Mouse (Mus musculus) neural tube, embryonic 13.5 days (tissue): ENCODE measurements at regions not wholly inside any gene's neighbourhood (a gene's known extent, or its start where the extent isn't known, plus 50 kb on each side); places are given as distances from the start of the nearest gene placed in this dataset.

Source experiments
- ATAC-seq: fragments of 200-750 bp; cut with Nextera tagmentation; 2 replicates; pipeline ENCODE4 v1.8.0; 2017; ENCODE audit warnings: low read depth, mild to moderate bottlenecking, moderate TSS enrichment, moderate library complexity
- H3K27ac ChIP-seq: fragments of 300-500 bp; sonication (generic); replicated peaks from 2 replicates; pipeline ENCODE4 v1.5.1; 2015; ENCODE audit warnings: moderate library complexity, mild to moderate bottlenecking, inconsistent platforms
- H3K27me3 ChIP-seq: fragments of 300-500 bp; sonication (generic); 2 replicates; pipeline ENCODE4 v1.6.1; 2015; ENCODE audit warnings: mild to moderate bottlenecking, inconsistent platforms
- H3K36me3 ChIP-seq: fragments of 300-500 bp; sonication (generic); 2 replicates; pipeline ENCODE4 v1.6.1; 2015; ENCODE audit warnings: mild to moderate bottlenecking, inconsistent platforms
- H3K4me1 ChIP-seq: fragments of 300-500 bp; sonication (generic); replicated peaks from 2 replicates; pipeline ENCODE4 v1.6.1; 2015; ENCODE audit warnings: inconsistent platforms
- H3K4me2 ChIP-seq: fragments of 300-500 bp; sonication (generic); 2 replicates; pipeline ENCODE4 v1.6.1; 2015; ENCODE audit warnings: inconsistent platforms, mild to moderate bottlenecking, moderate library complexity
- H3K4me3 ChIP-seq: fragments of 300-500 bp; sonication (generic); 2 replicates; pipeline ENCODE4 v1.5.1; 2015; ENCODE audit warnings: mild to moderate bottlenecking, inconsistent platforms
- H3K9ac ChIP-seq: fragments of 300-500 bp; sonication (generic); 2 replicates; pipeline ENCODE4 v1.6.1; 2015; ENCODE audit warnings: moderate library complexity, mild to moderate bottlenecking, inconsistent platforms
- H3K9me3 ChIP-seq: fragments of 300-500 bp; sonication (generic); 2 replicates; pipeline ENCODE4 v1.6.1; 2016; ENCODE audit warnings: inconsistent platforms
- WGBS: fragments of 180-500 bp; shearing (Covaris S2); methylation state at CpG from one replicate; pipeline ENCODE4 v1.1.7; 2015; 5-methylcytosine and 5-hydroxymethylcytosine counted together

DNA sequence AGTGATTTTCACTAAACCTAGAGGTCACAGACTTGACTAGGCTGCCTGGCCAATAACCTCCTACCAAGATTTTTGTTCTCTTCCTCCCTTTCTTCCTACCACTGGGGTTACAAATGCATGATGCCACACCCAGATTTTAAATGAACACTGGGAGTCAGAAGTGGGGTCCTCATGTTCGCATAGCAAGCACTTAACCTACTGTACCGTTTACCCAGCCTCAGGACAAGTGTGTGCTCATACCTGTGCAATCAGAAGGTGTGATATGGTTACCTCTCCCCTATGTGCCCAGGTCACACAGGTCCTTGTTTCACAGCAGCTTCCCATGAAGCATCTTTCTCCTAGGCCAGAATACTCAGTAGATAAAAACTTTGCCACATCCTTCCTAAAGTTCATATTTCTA is 234.8 kb downstream of the Fam84b start:
- Histone ChIP-seq H3K27me3 (no peaks in the 10 kb centered on the region), H3K4me3 (no peak overlapping the region), H3K36me3 (no peaks in the 10 kb centered on the region), H3K4me1 (no peaks in the 10 kb centered on the region), H3K9me3 (no peaks in the 10 kb centered on the region), H3K9ac (no peak overlapping the region), H3K4me2 (no peak overlapping the region), H3K27ac (no peak overlapping the region)
- no peak for ATAC-seq
- 82% methylated on average over 2 of the region's 2 CpGs for WGBS

DNA sequence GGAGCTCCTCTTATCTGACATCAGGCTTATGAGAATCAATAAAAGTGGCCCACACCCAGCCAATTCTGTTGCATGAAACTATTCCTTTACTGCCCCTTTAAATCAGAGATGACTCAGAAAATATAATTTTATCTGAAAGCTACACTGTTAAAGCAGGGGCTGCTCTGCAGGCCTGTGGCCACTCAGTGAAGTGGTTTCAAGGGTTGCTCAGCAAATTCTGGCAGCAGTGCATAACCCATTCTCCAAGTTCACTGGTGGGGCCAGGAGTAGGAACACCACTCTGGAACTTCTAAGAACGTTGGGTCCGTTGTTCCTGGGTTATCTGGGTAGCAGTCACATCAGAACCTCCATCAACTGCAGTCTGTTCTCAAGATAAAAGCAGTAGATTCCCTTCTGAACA is 236.2 kb downstream of the Fam84b start:
- Histone ChIP-seq H3K4me2 (no peak overlapping the region), H3K9me3 (no peaks in the 10 kb centered on the region), H3K4me1 (no peaks in the 10 kb centered on the region), H3K27ac (no peak overlapping the region), H3K36me3 (no peaks in the 10 kb centered on the region), H3K4me3 (no peak overlapping the region), H3K9ac (no peak overlapping the region), H3K27me3 (no peaks in the 10 kb centered on the region)
- 65% methylated on average over 2 of the region's 2 CpGs for WGBS
- no peak for ATAC-seq

DNA sequence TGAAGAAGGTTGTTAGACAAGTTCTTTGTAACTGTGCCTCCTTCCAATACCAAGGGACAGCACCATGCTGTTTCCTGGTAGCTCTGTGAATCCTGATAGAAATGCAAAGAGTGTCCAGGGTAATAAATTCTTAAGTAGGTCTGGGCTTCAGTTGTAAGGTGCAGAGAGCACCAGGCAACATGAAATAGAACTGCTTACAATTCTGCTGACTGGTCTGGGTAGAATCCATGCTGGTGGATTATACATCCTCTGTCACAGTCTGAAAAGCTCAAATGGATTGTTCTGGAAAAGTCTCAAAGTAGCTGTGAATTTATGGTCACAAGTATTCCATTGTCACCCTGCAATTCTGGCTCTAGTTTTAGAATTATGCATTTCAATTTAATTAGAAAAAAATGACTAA is 251.7 kb downstream of the Fam84b start:
- no peak overlapping the region for H3K4me3 ChIP-seq
- no peaks in the 10 kb centered on the region for H3K9me3 ChIP-seq
- H3K4me2 ChIP-seq, result no peak overlapping the region
- no peaks in the 10 kb centered on the region for H3K4me1 ChIP-seq
- no peaks in the 10 kb centered on the region for H3K36me3 ChIP-seq
- H3K27me3 ChIP-seq, result no peaks in the 10 kb centered on the region
- no peak overlapping the region for H3K27ac ChIP-seq
- no peak for ATAC-seq
- no peak overlapping the region for H3K9ac ChIP-seq

DNA sequence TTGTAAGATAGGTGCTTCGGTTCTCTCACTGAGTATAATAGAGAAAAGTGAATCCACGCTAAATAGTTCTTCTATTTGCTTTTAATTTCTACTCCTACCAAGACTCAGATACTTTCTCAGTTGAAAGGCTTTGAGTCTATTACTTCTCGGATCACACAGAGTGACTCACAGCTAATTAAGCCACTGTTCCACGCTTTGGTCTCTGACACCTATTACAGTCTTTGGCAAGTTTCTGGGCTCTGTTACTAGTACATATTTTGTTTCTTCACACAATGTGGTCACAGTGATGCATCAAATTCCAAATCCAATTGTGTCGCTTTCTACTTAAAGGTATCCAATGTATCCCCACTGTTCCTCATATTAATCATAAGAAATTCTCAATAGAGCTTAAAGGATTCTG is 276.5 kb downstream of the Fam84b start:
- no peaks in the 10 kb centered on the region for H3K27me3 ChIP-seq
- no peak overlapping the region for H3K27ac ChIP-seq
- WGBS, result 82% methylated on average over 5 of the region's 5 CpGs
- no peak for ATAC-seq
- H3K36me3 ChIP-seq, result no peaks in the 10 kb centered on the region
- H3K4me1 ChIP-seq, result no peaks in the 10 kb centered on the region
- H3K9me3 ChIP-seq, result no peaks in the 10 kb centered on the region
- H3K4me2 ChIP-seq, result no peak overlapping the region
- no peak overlapping the region for H3K9ac ChIP-seq
- H3K4me3 ChIP-seq, result no peak overlapping the region

DNA sequence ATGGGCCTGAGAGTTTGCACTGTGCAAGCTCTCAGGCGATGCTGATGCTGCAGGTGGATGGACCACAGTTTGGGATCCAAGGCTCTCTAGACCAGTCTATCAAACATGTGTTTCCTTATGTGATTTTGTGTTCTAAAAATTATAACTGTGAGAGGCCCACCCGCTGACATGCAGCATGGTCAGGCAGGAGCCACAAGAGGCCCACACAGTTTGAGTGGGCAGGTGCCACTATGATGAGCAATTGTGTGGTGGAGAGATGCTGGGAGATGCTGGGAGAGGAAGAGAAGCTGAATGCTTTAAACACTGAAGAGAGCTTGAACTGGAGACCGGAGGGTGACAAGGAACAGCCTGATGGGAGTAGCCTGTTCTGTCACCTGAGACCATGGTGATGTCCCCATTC is 287.3 kb downstream of the Fam84b start:
- no peak overlapping the region for H3K4me3 ChIP-seq
- ATAC-seq, result no peak
- H3K27ac ChIP-seq, result no peak overlapping the region
- no peaks in the 10 kb centered on the region for H3K36me3 ChIP-seq
- H3K4me1 ChIP-seq, result 0 out of 2 replicates have a peak, but pooled peaks cover 2% of the 10 kb centered on the region
- no peak overlapping the region for H3K9ac ChIP-seq
- WGBS, result 89% methylated on average over 3 of the region's 3 CpGs
- H3K27me3 ChIP-seq, result 0 out of 2 replicates have a peak, but pooled peaks cover 2% of the 10 kb centered on the region
- no peak overlapping the region for H3K4me2 ChIP-seq
- H3K9me3 ChIP-seq, result no peaks in the 10 kb centered on the region

DNA sequence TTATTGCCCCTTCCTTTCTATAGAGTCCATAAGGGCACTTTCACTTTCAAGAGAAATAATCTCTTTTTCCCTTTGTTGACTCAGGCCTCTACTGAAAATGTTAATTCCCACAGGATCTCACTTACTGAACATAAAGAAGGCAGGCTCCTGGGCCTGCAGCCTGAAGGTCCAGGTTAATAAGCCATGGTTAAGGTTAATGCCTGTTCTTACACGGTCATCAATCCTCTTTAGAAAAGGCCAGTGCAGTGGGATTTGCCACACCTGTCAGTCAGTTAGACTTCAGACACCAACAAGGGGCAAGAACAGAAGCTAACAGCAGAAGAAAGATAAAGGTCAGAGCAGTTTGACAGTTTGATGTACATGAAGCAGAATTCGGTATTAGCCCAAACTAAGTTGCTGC is 288.6 kb downstream of the Fam84b start:
- Histone ChIP-seq H3K9ac (no peak overlapping the region), H3K4me1 (0 out of 2 replicates have a peak, but pooled peaks cover 2% of the 10 kb centered on the region), H3K9me3 (no peaks in the 10 kb centered on the region), H3K27me3 (0 out of 2 replicates have a peak, but pooled peaks cover 2% of the 10 kb centered on the region), H3K36me3 (no peaks in the 10 kb centered on the region), H3K27ac (no peak overlapping the region), H3K4me2 (no peak overlapping the region), H3K4me3 (no peak overlapping the region)
- ATAC-seq, result no peak
- WGBS, result 24% methylated on average over 2 of the region's 2 CpGs

DNA sequence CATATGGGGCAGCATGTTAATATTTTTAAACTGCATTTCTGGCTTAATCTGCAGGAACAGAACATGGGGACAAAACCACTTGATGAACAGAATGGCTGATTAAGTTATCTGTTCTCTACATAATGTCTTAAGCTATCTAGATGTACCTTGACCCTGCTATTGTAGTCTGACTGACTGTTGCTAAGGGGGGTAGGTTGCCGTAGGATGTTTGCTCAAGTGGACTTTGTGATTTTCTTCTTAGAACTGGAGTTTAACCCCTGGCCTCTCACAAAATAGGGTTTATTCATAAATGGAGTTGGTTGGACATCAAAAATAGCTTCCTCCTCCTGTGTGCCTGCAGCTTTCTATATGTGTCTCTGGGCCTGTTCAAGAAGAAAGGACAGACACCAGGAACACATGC is 292.9 kb downstream of the Fam84b start:
- WGBS, result 85% methylated on average over 1 of the region's 1 CpGs
- H3K4me3 ChIP-seq, result no peak overlapping the region
- no peaks in the 10 kb centered on the region for H3K27me3 ChIP-seq
- no peak overlapping the region for H3K4me2 ChIP-seq
- H3K9me3 ChIP-seq, result no peaks in the 10 kb centered on the region
- 0 out of 2 replicates have a peak, but pooled peaks cover 2% of the 10 kb centered on the region for H3K4me1 ChIP-seq
- no peak overlapping the region for H3K27ac ChIP-seq
- no peak overlapping the region for H3K9ac ChIP-seq
- no peak for ATAC-seq
- no peaks in the 10 kb centered on the region for H3K36me3 ChIP-seq

DNA sequence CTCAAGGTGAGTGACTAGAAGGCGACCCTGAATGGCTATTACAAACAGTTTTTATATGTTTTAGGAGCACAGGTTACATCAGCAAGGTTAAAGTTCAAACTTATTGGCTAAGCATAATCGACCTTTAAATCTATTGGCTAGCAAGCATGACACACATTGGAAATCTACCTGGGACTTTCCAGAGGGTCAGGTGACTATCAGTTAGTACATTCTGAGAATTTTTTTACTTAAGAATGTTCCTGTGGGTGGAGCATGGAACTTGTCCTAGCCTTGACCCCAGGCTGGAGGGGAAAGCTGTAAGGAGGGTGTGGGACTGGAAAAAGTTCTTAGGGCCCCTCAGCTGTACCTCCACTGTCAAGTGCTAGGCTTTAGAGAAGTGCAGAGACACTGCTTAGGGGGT is 297.9 kb downstream of the Fam84b start:
- no peaks in the 10 kb centered on the region for H3K36me3 ChIP-seq
- no peak overlapping the region for H3K4me2 ChIP-seq
- no peak overlapping the region for H3K4me3 ChIP-seq
- H3K9ac ChIP-seq, result no peak overlapping the region
- no peaks in the 10 kb centered on the region for H3K27me3 ChIP-seq
- 80% methylated on average over 2 of the region's 2 CpGs for WGBS
- no peaks in the 10 kb centered on the region for H3K9me3 ChIP-seq
- no peak overlapping the region for H3K27ac ChIP-seq
- no peaks in the 10 kb centered on the region for H3K4me1 ChIP-seq
- ATAC-seq, result no peak

DNA sequence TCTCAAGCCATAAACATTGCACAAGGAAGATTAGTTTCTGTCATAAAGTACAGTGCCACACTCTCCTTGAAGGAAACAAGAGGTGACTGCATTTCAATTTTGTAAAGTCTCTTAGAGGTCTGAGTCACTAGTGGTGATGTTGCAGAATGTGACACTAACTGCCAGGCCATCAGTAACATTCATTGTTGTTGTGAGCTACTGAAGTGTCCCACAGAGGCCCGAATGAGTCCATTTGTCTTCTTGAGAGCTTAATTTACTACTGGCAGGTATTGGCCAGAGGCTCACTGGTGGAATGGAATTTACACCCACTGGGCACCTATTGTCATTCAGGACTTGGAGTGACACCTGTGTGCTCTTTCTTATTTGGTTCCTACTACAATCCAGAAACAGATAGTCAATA is 299.0 kb downstream of the Fam84b start:
- no peak overlapping the region for H3K27ac ChIP-seq
- no peaks in the 10 kb centered on the region for H3K9me3 ChIP-seq
- 8% methylated on average over 1 of the region's 1 CpGs for WGBS
- no peak overlapping the region for H3K9ac ChIP-seq
- no peak overlapping the region for H3K4me2 ChIP-seq
- no peaks in the 10 kb centered on the region for H3K4me1 ChIP-seq
- no peaks in the 10 kb centered on the region for H3K36me3 ChIP-seq
- ATAC-seq, result no peak
- H3K4me3 ChIP-seq, result no peak overlapping the region
- no peaks in the 10 kb centered on the region for H3K27me3 ChIP-seq

DNA sequence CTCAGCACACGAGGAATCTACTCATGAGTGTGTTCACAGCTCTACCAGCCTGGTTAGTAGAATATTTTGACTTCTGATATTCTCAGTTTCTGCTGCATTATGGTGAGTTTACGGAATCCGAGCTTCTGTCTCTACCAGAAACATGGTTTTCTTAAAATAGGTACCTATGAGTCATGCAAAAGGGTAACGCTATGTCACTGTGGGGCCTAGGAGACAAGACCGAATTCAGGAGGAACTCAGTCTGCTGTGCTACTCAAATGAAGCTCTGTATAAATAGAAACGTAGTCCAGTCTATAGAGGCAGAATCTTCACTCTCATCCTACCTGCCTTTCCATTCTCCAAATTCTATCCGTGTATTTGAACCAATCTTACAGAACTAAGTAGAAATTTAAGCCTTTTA is 305.5 kb downstream of the Fam84b start:
- no peak for ATAC-seq
- no peaks in the 10 kb centered on the region for H3K4me1 ChIP-seq
- H3K27ac ChIP-seq, result no peak overlapping the region
- no peak overlapping the region for H3K4me2 ChIP-seq
- no peak overlapping the region for H3K4me3 ChIP-seq
- no peaks in the 10 kb centered on the region for H3K9me3 ChIP-seq
- H3K36me3 ChIP-seq, result no peaks in the 10 kb centered on the region
- no peak overlapping the region for H3K9ac ChIP-seq
- H3K27me3 ChIP-seq, result no peaks in the 10 kb centered on the region
- 94% methylated on average over 7 of the region's 7 CpGs for WGBS

DNA sequence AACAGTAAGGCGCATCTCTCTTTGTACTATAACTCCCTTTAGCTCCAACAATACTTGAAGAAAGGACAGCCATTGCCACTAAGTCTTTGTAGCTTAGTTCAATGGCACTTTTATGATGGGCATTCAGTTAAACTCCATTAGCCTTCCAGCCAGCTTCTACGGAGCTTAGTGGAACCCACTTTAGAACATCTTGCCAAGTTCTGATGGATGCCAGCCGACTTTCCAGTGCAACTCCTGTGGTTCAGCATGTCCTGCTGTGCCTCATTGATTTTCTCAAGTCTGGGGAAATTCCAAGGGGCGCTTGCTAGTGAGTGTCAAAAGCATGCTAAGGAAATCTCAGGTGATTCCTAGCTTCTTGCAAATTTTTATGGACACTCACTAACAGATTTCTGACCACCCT is 316.4 kb downstream of the Fam84b start:
- Histone ChIP-seq H3K36me3 (no peaks in the 10 kb centered on the region), H3K9me3 (no peaks in the 10 kb centered on the region), H3K4me1 (no peaks in the 10 kb centered on the region), H3K9ac (no peak overlapping the region), H3K27ac (no peak overlapping the region), H3K4me3 (no peak overlapping the region), H3K4me2 (no peak overlapping the region), H3K27me3 (no peaks in the 10 kb centered on the region)
- 62% methylated on average over 4 of the region's 4 CpGs for WGBS
- no peak for ATAC-seq

DNA sequence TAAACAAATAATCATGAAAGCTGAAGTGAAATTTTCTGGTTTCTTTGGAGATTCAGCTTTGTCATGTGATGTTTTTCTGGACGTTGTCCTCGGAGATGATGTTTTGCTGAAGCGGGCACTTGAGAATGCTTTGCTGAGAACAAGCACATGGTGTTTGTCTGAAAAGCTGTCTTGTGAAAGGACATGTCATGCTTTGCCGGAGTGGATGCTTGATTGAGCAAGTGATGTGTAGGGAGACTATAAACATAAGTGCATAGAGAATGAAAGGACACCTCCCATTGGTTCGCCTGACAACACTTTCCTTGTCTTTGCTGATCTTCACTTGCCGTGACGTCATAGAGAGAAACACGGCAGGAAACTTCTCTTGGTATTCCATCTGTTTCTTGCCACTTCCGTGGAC is 318.9 kb downstream of the Fam84b start:
- WGBS, result 77% methylated on average over 9 of the region's 9 CpGs
- Histone ChIP-seq H3K27me3 (no peaks in the 10 kb centered on the region), H3K4me2 (no peak overlapping the region), H3K36me3 (no peaks in the 10 kb centered on the region), H3K9ac (no peak overlapping the region), H3K27ac (no peak overlapping the region), H3K4me3 (no peak overlapping the region), H3K4me1 (no peaks in the 10 kb centered on the region), H3K9me3 (no peaks in the 10 kb centered on the region)
- no peak for ATAC-seq

DNA sequence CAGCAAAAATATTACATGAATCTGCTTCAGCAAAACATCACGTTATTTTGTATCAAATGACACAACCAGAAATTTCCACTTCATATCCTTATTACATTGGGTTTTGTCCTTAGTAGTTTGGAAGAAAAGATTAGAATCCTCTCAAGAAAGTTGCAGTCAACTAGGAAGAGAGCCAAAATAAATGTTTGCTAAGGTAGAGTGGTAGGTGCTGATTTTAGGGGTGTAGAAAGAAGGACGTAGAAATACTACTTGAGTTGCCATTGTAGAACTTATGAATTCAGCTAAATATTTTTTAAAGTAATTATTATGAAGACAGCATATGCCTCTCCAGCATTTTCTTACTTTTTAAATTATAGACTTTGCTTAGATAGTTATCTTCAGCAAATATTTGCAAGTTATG is 336.8 kb downstream of the Fam84b start:
- no peak for ATAC-seq
- H3K9ac ChIP-seq, result no peak overlapping the region
- H3K4me2 ChIP-seq, result no peak overlapping the region
- 94% methylated on average over 2 of the region's 2 CpGs for WGBS
- no peaks in the 10 kb centered on the region for H3K9me3 ChIP-seq
- H3K4me3 ChIP-seq, result no peak overlapping the region
- H3K4me1 ChIP-seq, result no peaks in the 10 kb centered on the region
- H3K36me3 ChIP-seq, result no peaks in the 10 kb centered on the region
- H3K27me3 ChIP-seq, result no peaks in the 10 kb centered on the region
- H3K27ac ChIP-seq, result no peak overlapping the region
